Mouse (Mus musculus): ENCODE data around the gene Gpnmb. TPM values are rescaled to one million over a fixed set of nuclear protein-coding genes. Genes with fewer than 3 reads are reported as not detected.

The Gpnmb gene
- polyA plus RNA-seq, 1 experiment from 2014 or later = 0.36 TPM

DNA sequence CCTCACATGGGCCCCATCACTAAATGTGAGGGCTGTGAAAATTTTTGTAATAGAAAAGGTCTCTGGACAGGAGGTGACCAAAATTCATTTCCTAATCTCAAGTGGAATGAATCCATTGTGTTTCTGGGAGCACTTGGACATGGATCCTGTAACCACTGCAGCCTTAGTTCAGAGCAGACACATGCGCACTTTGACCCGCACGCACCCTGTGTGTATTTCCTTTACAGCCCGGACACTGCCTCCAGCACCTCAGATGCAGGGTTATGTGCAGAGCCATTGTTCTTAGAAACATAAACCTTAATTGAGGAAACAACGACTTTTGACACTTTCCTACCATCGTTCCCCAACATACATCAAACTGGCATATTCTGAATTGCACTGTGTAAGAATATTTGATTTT is 78.1 kb downstream of the Gpnmb start:
- Histone ChIP-seq H3K27ac (no peak overlapping the region), H3K4me3 (replicated peaks; ENCODE audit: low read depth, low read length) (no peak overlapping the region), H3K4me2 (ENCODE audit: low read length) (no peak overlapping the region), H3K4me1 (replicated peaks; ENCODE audit: insufficient read depth, low read length) (no peaks in the 10 kb centered on the region), H3K27me3 (ENCODE audit: insufficient read depth, low read length) (no peaks in the 10 kb centered on the region), H3K9me3 (replicated peaks; ENCODE audit: low read length) (no peaks in the 10 kb centered on the region), H3K9ac (ENCODE audit: low read depth, low read length) (no peak overlapping the region), H3K36me3 (ENCODE audit: insufficient read depth, low read length) (no peaks in the 10 kb centered on the region)
- no peak for DNase-seq (ENCODE audit: low spot score)
- WGBS = 73% methylated on average over 6 of the region's 6 CpGs
- ATAC-seq (replicated peaks; ENCODE audit: low FRiP score, low read depth) = no peak
- TF ChIP-seq CTCF (IDR thresholded peaks at IDR 0.05; ENCODE audit: low read depth) = no peak

GRCm38 (mm10) chr6:49115550-49115949 is 79.2 kb downstream of the Gpnmb start:
- ATAC-seq (replicated peaks; ENCODE audit: low FRiP score, low read depth) = no peak
- no peak overlapping the region for H3K4me2 ChIP-seq (ENCODE audit: low read length)
- WGBS = 76% methylated on average over 5 of the region's 5 CpGs
- H3K36me3 ChIP-seq (ENCODE audit: insufficient read depth, low read length) = no peaks in the 10 kb centered on the region
- no peak overlapping the region for H3K27ac ChIP-seq
- H3K9ac ChIP-seq (ENCODE audit: low read depth, low read length) = no peak overlapping the region
- H3K27me3 ChIP-seq (ENCODE audit: insufficient read depth, low read length) = no peaks in the 10 kb centered on the region
- H3K9me3 ChIP-seq (replicated peaks; ENCODE audit: low read length) = no peaks in the 10 kb centered on the region
- TF ChIP-seq CTCF (IDR thresholded peaks at IDR 0.05; ENCODE audit: low read depth) = no peak
- H3K4me3 ChIP-seq (replicated peaks; ENCODE audit: low read depth, low read length) = no peak overlapping the region
- no peak for DNase-seq (ENCODE audit: low spot score)
- H3K4me1 ChIP-seq (replicated peaks; ENCODE audit: insufficient read depth, low read length) = no peaks in the 10 kb centered on the region

DNA sequence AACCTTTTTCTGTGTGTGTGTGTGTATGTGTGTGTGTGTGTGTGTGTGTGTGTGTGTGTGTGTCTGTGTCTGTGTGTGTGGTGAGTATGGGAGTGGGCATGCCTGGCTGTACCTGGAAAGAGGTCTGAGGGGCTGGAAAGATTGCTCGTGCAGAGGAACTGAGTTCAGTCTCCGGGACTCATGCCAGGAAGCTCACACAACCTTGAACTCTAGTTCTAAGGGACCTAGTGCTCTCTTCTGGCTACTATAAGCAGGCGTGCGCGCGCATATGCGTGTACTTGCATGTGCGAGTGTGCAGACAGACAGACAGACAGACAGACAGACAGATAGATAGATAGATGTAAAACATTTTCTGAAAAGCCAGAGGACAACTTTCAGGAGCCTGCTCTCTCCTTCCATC is 79.9 kb downstream of the Gpnmb start:
- no peak overlapping the region for H3K4me3 ChIP-seq (replicated peaks; ENCODE audit: low read depth, low read length)
- no peak for DNase-seq (ENCODE audit: low spot score)
- no peak for TF ChIP-seq CTCF (IDR thresholded peaks at IDR 0.05; ENCODE audit: low read depth)
- no peak overlapping the region for H3K27ac ChIP-seq
- no peaks in the 10 kb centered on the region for H3K9me3 ChIP-seq (replicated peaks; ENCODE audit: low read length)
- H3K4me2 ChIP-seq (ENCODE audit: low read length) = no peak overlapping the region
- no peak overlapping the region for H3K9ac ChIP-seq (ENCODE audit: low read depth, low read length)
- H3K4me1 ChIP-seq (replicated peaks; ENCODE audit: insufficient read depth, low read length) = no peaks in the 10 kb centered on the region
- WGBS = 86% methylated on average over 8 of the region's 8 CpGs
- H3K27me3 ChIP-seq (ENCODE audit: insufficient read depth, low read length) = no peaks in the 10 kb centered on the region
- no peaks in the 10 kb centered on the region for H3K36me3 ChIP-seq (ENCODE audit: insufficient read depth, low read length)
- no peak for ATAC-seq (replicated peaks; ENCODE audit: low FRiP score, low read depth)

DNA sequence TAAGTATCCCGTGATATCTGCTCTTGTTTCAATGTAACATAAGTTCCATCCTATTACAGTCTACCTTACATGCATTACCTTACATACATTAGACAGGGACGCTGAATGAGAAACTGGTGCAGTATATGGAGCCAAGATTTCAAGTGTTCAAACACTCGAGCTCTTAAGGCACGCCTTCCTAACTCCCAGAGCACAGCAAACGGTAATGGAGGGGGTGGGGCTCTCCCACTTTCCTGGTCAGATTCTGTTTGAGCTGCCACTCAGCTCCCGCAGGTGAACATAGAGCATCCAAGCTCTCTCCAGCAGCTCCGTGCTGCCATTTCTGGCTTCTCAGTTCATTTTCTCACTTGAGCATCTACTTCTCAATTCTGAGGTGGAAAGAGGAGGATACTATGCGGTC is 82.1 kb downstream of the Gpnmb start:
- 77% methylated on average over 8 of the region's 8 CpGs for WGBS
- Histone ChIP-seq H3K4me1 (replicated peaks; ENCODE audit: insufficient read depth, low read length) (no peaks in the 10 kb centered on the region), H3K9ac (ENCODE audit: low read depth, low read length) (no peak overlapping the region), H3K9me3 (replicated peaks; ENCODE audit: low read length) (no peaks in the 10 kb centered on the region), H3K4me3 (replicated peaks; ENCODE audit: low read depth, low read length) (no peak overlapping the region), H3K27me3 (ENCODE audit: insufficient read depth, low read length) (no peaks in the 10 kb centered on the region), H3K27ac (no peak overlapping the region), H3K36me3 (ENCODE audit: insufficient read depth, low read length) (no peaks in the 10 kb centered on the region), H3K4me2 (ENCODE audit: low read length) (no peak overlapping the region)
- ATAC-seq (replicated peaks; ENCODE audit: low FRiP score, low read depth) = no peak
- no peak for DNase-seq (ENCODE audit: low spot score)
- no peak for TF ChIP-seq CTCF (IDR thresholded peaks at IDR 0.05; ENCODE audit: low read depth)

DNA sequence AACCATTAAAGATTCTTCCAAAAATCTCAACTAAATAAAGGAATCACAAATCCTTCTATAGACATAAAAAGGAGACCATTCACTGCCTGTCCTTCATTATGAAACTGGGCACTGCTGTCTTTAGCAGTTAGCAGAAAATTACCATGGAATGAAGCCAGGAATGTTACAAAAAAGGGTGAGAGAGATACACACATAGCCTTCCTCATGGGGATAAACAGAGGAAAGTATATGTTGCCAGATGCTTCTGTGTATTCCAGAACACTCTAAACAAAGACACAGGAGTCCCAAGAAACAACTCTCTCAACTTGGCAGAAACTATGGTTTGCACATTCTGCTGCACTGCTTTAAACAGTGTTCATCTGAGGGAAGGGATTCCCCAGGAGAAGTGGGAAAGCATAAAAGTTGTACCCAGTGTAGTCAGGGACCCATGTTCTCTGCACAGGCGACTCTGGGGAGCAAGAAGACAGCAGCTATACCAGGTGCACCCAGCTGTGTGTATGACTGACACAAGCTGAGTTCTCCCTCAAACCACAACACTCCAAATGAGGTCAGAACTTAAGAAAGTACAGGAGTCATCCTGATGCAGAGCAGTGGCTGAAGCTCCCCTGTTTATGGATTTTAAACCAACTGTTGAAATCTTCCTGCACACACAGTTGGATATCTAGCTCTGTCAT is 83.3 kb downstream of the Gpnmb start:
- DNase-seq (ENCODE audit: low spot score) (no peak), ATAC-seq (replicated peaks; ENCODE audit: low FRiP score, low read depth) (no peak)
- H3K9ac ChIP-seq (ENCODE audit: low read depth, low read length) = no peak overlapping the region
- H3K4me1 ChIP-seq (replicated peaks; ENCODE audit: insufficient read depth, low read length) = no peaks in the 10 kb centered on the region
- no peaks in the 10 kb centered on the region for H3K9me3 ChIP-seq (replicated peaks; ENCODE audit: low read length)
- WGBS = 67% methylated on average over 1 of the region's 1 CpGs
- H3K27me3 ChIP-seq (ENCODE audit: insufficient read depth, low read length) = no peaks in the 10 kb centered on the region
- no peak overlapping the region for H3K27ac ChIP-seq
- no peak overlapping the region for H3K4me2 ChIP-seq (ENCODE audit: low read length)
- TF ChIP-seq CTCF (IDR thresholded peaks at IDR 0.05; ENCODE audit: low read depth) = no peak
- H3K36me3 ChIP-seq (ENCODE audit: insufficient read depth, low read length) = no peaks in the 10 kb centered on the region
- H3K4me3 ChIP-seq (replicated peaks; ENCODE audit: low read depth, low read length) = no peak overlapping the region

DNA sequence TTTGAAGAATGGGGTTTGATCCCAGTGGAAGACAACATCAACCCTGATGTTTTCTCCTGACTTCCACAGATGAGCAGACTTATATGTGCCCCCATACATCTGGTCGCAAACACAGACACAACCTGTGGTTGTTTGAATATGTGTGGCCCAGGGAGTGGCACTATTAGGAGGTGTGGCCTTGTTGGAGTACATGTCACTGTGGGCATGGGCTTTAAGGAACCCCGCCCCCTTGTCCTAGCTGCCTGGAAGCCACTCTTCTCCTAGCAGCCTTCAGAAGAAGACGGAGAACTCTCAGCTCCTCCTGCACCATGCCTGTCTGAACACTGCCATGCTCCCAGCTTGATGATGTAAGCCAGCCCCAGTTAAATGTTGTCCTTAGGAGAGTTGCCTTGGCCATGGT is 84.0 kb downstream of the Gpnmb start:
- TF ChIP-seq CTCF (IDR thresholded peaks at IDR 0.05; ENCODE audit: low read depth) = no peak
- Histone ChIP-seq H3K4me1 (replicated peaks; ENCODE audit: insufficient read depth, low read length) (no peaks in the 10 kb centered on the region), H3K9ac (ENCODE audit: low read depth, low read length) (no peak overlapping the region), H3K9me3 (replicated peaks; ENCODE audit: low read length) (no peaks in the 10 kb centered on the region), H3K4me2 (ENCODE audit: low read length) (no peak overlapping the region), H3K27me3 (ENCODE audit: insufficient read depth, low read length) (no peaks in the 10 kb centered on the region), H3K36me3 (ENCODE audit: insufficient read depth, low read length) (no peaks in the 10 kb centered on the region), H3K27ac (no peak overlapping the region), H3K4me3 (replicated peaks; ENCODE audit: low read depth, low read length) (no peak overlapping the region)
- no peak for DNase-seq (ENCODE audit: low spot score)
- no peak for ATAC-seq (replicated peaks; ENCODE audit: low FRiP score, low read depth)
- 96% methylated on average over 3 of the region's 3 CpGs for WGBS

Other genes with a start within 250 kb of the Gpnmb start
- gene Tmem176a, start 195.6 kb upstream of the Gpnmb start, polyA plus RNA-seq (2015; fragmentation: Nextera tagmentation; extraction: Ambion mirVana) = 315 and 333 TPM in 2 replicates
- 669 and 685 TPM in 2 replicates for gene Tmem176b, start 195.1 kb upstream of the Gpnmb start, polyA plus RNA-seq (2015; fragmentation: Nextera tagmentation; extraction: Ambion mirVana)
- gene Aoc1, start 163.7 kb upstream of the Gpnmb start, polyA plus RNA-seq (2015; fragmentation: Nextera tagmentation; extraction: Ambion mirVana) = 9.9 and 11.0 TPM in 2 replicates
- gene 1600015I10Rik, start 106.7 kb upstream of the Gpnmb start, polyA plus RNA-seq (2015; fragmentation: Nextera tagmentation; extraction: Ambion mirVana) = not detected in 2 replicates
- not detected in 2 replicates for gene Doxl2, start 61.6 kb upstream of the Gpnmb start, polyA plus RNA-seq (2015; fragmentation: Nextera tagmentation; extraction: Ambion mirVana)
- not detected in 2 replicates for gene Svs1, start 49.7 kb upstream of the Gpnmb start, polyA plus RNA-seq (2015; fragmentation: Nextera tagmentation; extraction: Ambion mirVana)
- 113 and 123 TPM in 2 replicates for gene Malsu1, start 37.2 kb downstream of the Gpnmb start, polyA plus RNA-seq (2015; fragmentation: Nextera tagmentation; extraction: Ambion mirVana)
- gene Igf2bp3, start 178.4 kb downstream of the Gpnmb start, polyA plus RNA-seq (2015; fragmentation: Nextera tagmentation; extraction: Ambion mirVana) = 20.5 and 20.6 TPM in 2 replicates
- 60.9 and 69.0 TPM in 2 replicates for gene Tra2a, start 227.5 kb downstream of the Gpnmb start, polyA plus RNA-seq (2015; fragmentation: Nextera tagmentation; extraction: Ambion mirVana)